Mouse (Mus musculus): ENCODE results near the gene Cap2.

- TF ChIP-seq TAL1 (IDR thresholded peaks at IDR 0.05; ENCODE audit: low read length) (no peak), GATA1 (IDR thresholded peaks at IDR 0.05; ENCODE audit: low read length) (no peak)
Observed at GRCm38 (mm10) chr13:46695296-46695908, 193.8 kb downstream of the Cap2 start.

All from erythroblast, embryonic 14.5 days (primary cell).